Mouse (Mus musculus) retina, adult 2 months (tissue): ENCODE measurements around the gene Lrrfip1.

ENCODE experiments used
- DNase-seq: peaks from one replicate; pipeline ENCODE4 v3.0.0-alpha.2; 2012; ENCODE audit warnings: low read depth, low spot score

The Lrrfip1 gene

GRCm38 (mm10) chr1:91085686-91086085 is 87.1 kb downstream of the Lrrfip1 start:
- no peak for DNase-seq

GRCm38 (mm10) chr1:91086325-91086724 is 87.8 kb downstream of the Lrrfip1 start:
- no peak for DNase-seq

DNA sequence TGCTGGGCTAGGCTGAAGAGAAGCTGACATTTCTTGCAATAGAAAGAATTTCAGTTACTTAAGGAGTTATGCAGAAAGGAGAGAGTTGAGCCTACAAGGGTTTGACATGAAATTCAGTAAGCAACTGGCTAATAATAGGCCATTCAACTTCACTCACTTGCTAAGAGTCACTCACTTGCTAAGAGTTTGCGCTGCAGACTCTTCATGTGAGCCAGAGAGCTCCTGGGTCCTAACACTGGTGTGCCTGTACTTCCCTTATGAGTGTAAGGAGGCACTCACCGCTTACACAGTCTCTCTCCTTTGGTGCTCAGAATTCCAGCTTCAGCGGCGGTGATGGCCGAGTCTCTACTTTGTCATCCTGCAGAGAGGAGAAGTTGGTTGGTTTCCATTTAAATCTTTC is 88.2 kb downstream of the Lrrfip1 start:
- no peak for DNase-seq

DNA sequence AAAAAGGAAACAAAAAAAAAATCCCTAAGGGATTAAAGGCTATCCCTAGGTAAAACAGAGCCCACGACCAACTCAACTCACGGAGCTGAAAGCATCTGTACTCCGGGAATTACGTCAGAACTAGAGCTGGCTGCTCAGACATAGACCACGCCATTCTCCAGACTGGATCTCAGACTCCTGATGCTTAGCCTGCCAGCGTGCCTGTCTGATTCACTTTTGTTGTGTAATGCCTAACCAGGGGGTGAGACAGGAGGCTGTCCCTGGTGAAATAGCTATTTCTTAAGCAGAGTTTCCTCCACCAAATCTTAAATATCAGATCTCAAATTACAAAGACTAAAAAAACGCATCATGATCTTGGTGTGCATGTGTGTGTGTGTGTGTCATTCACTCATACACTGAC is 89.5 kb downstream of the Lrrfip1 start:
- no peak for DNase-seq

- no peak for DNase-seq
Observed at GRCm38 (mm10) chr1:91088941-91089340, 90.4 kb downstream of the Lrrfip1 start.

DNA sequence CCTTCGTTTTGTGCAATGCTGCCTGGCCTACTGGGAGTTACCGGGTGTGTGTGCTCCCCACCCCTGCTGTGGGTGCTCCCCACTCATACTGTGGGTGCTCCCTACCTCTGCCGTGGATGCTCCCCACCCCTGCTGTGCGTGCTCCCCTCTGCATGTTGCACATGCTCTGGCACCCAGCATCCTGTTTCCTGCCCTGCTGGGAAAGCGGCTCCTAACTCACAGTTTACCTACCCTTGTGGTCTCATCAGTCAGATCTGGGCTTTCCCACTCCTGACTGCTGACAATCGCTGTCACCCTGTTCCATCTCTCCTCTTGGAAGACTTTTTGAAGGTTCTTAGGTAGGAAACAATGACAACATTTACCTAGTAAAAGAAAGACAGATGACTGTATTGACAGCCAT is 91.9 kb downstream of the Lrrfip1 start:
- DNase-seq, result no peak

DNA sequence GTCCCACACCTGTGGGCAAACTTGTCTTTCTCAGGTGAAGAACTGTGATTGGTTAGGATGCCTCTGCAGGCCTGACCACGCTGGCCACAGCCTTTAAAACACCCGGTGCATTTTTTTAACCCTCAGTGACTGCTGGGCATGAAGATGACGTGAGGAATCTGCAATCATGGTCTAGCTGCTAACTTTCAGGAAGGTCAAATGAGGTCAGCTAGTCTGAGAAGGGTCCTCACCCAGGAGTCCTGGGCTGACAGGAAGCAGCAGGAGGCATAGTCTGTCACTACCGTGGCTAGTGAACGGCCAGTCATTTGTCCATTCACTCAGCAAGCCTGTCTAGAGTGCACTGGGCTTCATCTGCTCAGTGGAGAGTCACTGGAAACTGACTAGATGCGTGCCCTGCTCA is 93.9 kb downstream of the Lrrfip1 start:
- DNase-seq, result no peak

GRCm38 (mm10) chr1:91093296-91093695 is 94.8 kb downstream of the Lrrfip1 start:
- DNase-seq, result no peak

DNA sequence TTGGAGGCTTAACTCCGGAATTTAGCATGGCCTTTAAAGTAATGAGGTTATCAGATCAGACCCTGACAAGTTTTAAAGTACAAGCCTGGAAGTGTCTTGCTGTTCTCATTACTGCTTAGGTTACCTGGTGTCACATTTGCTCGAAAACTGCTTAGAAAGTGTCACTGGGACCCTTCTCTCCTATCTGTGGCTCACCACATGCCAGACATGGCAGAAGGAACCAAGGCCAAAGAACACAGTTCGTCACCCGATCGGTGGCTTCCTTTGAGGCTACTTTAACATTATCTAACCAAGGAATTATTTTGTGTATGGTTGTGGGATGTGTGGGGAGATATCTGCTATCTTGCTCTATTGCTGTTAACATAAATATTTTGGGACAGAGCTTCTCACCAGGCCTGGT is 95.5 kb downstream of the Lrrfip1 start:
- no peak for DNase-seq

DNA sequence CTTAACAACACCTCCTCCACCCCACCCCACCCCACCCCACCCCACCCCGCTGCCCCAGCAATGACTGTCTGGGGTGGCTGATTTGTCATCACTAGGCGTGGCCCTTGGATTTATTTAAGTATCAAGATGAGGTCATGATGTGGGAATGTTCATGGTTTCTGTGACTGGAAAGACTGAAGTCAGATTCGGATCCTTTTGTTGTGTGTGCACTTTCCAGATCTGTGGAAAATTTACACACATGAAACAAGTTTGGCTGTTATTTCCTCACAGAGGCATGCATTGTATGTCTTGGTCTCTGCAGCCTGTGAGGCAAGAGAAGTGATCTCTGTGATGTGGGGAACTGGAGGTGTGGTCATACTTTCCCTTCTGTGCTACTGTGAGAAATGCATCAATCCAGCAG is 96.7 kb downstream of the Lrrfip1 start:
- no peak for DNase-seq

DNA sequence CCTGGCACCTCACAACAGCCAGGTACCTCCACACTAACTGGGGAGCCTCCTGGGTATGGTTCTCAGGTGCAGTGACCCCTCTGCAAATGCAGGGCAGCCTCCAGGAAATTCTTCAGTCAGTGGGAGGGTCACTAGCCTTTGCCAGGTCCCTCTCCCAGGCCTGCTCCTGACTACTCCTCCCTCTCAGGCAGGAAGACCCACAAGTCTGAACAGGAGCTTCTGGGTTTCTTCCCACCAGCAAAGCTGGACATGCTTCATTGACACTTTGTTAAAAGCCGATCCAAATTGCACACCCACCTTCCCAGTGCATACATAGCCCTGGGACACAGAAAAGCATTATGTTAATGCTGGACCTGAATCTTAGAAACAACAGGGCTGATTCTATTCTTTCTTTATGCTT is 97.3 kb downstream of the Lrrfip1 start:
- no peak for DNase-seq

DNA sequence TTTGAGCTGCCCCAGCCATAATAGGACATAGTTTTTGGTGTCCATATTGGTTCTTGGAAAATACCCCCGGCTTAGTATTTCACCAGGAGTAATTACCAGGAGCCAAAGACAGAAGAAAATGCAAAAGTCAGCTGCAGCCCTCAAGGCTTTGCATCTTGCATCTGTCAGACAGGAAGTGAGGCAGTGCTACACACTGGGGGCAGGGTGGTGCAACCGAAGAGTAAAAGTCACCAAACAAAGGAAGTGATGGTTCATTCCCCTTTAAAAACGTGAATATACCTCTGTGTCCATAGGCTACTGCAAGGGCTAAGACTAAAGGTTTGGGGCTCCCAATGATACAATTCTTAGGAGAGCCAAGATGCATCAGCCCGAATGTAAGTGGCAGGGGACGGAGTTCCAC is 98.0 kb downstream of the Lrrfip1 start:
- no peak for DNase-seq

DNA sequence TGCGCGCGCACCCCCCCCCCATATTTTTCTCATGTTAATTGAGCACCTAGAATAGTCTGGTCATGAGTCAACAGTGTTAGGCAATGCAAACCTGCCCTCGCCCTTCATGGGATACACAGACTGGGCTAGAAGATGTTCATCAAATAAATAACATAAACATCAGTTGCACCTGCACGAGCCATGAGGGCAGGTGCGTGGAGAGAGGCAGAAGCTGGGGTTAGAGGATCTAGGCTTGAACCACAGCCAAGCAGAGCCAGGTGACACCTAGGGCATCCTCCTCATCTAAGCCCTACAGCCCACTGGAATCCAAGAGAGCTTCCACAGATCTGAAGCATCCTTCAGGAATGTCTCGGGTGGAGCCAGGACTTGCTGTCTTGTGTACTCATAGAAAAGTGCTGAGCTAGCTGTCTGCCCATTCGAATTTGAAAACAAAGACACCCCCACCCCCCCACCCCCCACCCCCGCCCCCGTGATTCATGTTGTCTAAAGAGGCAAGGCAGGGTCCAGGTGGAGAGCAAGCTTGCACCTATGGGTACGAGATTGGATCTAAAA is 98.8 kb downstream of the Lrrfip1 start:
- DNase-seq, result no peak

DNA sequence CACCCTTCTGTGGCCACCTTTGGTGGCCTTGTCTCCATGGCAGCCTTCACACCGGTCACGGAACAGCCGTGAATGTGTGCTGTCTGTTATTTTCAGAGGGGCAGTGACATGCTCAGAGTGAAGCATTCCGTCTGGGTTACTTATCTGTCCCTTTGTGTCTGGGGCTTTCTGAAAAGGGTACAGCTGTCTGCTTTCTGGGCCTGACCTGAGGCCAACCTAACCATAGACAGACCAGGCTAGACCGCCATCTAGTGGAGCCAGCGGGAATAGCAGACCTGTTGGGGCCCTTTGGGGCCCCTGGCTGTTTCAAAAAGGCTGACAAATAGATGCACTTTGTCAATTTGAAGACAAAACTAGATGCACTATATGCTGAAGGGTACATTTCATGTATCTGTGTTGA is 100.3 kb downstream of the Lrrfip1 start:
- no peak for DNase-seq

DNA sequence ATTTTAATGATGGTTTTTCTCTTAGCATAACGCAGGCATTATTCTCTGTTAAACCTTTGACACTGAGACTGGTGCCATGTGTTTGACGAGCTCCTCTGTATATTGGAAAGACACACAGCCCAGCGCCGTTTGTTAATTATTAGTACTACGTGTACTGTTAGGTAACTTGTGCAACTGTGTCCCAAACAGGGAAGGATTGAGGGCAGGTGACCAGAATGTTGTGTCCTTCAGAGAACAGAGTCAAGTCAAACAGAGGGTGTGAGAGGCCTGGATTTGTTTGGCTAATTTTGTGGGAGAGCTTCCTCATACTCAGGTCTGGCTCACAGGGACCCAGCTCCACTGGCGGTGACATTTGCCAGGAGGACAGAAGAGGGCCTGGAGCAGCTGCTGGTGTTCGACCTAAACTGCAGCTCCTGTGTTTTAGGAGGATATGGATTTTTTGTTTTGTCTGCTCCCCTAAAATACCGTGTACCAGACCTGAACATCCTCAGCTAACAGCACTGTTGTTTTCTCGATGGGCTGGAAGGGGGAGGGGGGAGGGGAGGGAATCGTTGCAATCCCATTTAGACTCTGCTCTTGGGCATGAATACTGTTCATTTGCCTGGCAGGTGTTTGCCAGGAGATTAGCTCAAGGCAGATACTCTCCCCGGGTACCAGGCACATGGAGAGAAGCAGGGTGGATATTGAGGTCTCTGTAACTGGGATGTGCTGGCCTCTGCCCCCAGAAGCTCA is 103.3 kb downstream of the Lrrfip1 start:
- DNase-seq, result no peak

GRCm38 (mm10) chr1:91103366-91103983 is 104.9 kb downstream of the Lrrfip1 start:
- no peak for DNase-seq

- DNase-seq, result no peak
Observed at GRCm38 (mm10) chr1:91107548-91107947, 109.0 kb downstream of the Lrrfip1 start.

DNA sequence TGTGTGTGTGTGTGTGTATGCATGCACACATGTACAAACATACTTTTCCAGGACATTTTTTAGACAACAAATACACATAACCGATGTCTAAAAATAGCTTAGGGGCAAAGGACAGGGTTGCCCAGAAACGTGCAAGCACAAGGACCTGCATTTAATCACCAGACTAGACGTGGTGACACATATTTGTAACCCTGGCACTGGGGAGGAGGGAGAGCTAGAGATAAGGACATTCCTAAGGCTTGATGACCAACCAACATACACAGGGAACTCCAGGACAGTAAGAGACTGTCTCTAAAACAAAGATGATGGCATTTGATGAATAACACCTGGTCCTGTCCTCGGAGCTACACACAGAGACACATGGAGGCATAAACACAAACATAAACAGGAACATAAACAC is 110.8 kb downstream of the Lrrfip1 start:
- no peak for DNase-seq

GRCm38 (mm10) chr1:91112171-91112570 is 113.6 kb downstream of the Lrrfip1 start:
- DNase-seq, result no peak

- no peak for DNase-seq
Observed at GRCm38 (mm10) chr1:91112606-91113005, 114.1 kb downstream of the Lrrfip1 start.

DNA sequence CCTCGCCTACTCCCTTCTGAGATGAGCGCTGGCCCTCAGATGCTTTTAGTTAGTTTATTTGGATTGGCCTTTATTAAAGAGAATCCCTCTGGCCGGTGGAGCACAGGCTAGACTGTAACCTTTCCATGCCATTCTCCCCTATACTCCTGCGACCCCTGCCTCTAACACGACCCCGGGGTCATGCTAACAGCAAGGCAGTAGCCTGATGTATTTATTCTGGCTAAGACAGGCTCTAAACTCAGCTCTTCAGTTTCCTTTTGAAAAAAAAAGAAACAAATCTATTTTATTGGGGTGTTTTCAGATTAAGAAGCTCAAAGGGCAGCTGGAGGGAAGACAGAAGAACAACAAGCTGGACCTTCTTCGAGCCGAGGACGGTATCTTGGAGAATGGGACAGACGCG is 123.6 kb downstream of the Lrrfip1 start:
- no peak for DNase-seq

DNA sequence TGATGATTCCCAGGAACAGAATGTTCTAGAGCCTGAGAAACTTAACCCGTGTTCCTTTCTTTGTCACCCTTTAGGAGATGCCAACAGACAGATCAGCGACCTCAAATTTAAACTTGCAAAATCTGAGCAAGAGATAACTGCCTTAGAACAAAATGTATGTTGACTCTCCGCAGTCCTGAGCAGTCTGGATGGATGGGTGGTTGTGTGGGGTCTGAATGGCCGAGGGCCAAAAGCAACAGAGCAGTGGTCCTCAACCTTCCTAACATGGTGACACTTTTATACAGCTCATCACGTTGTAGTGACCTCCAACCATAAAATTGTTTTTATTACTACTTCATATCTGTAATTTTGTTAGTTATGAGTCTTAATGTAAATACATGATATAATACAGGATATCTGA is 124.5 kb downstream of the Lrrfip1 start:
- DNase-seq, result no peak

- no peak for DNase-seq
Observed at GRCm38 (mm10) chr1:91123466-91123865, 124.9 kb downstream of the Lrrfip1 start.
